Mouse (Mus musculus) heart, embryonic 14.5 days (tissue): Measurements from ENCODE around the gene Nrd1. TPM values are rescaled to one million over a fixed set of nuclear protein-coding genes. Genes with fewer than 3 reads are reported as not detected.
A peak's percentile ranks its signal among the peaks of the same experiment; 100 is the strongest.

Experiments
- ATAC-seq: fragments of 200-750 bp; cut with Nextera tagmentation; 2 replicates; pipeline ENCODE4 v1.8.0; 2017; ENCODE audit warnings: low read depth, moderate TSS enrichment; ENCODE audit not compliant: insufficient number of reproducible peaks, insufficient read depth, low FRiP score
- H3K27ac ChIP-seq, 2 experiments: fragments of 200-500 bp in 1 of 2; fragments of 300-500 bp in 1 of 2; sonication (generic) in 1 of 2; replicated peaks in 1 of 2; 2 replicates each; pipeline ENCODE4 v1.5.1; 2012 to 2014; ENCODE audit warnings: low read depth in 2 of 2, low read length in 2 of 2, control low read depth in 1 of 2, mild to moderate bottlenecking in 1 of 2, mixed read lengths in 1 of 2; ENCODE audit not compliant: control insufficient read depth in 1 of 2, insufficient read depth in 1 of 2
- H3K27me3 ChIP-seq: fragments of 300-500 bp; sonication (generic); 2 replicates; pipeline ENCODE4 v1.6.1; 2014; ENCODE audit warnings: mild to moderate bottlenecking, low read length, control low read depth; ENCODE audit not compliant: control insufficient read depth, insufficient read depth
- H3K36me3 ChIP-seq: fragments of 300-500 bp; sonication (generic); 2 replicates; pipeline ENCODE4 v1.6.1; 2014; ENCODE audit warnings: mild to moderate bottlenecking, control low read depth, low read length, mixed read lengths; ENCODE audit not compliant: control insufficient read depth, insufficient read depth
- H3K4me1 ChIP-seq, 2 experiments: fragments of 200-500 bp in 1 of 2; fragments of 300-500 bp in 1 of 2; sonication (generic) in 1 of 2; 2 replicates each; pipeline ENCODE4 v1.6.1; 2012 to 2014; ENCODE audit warnings: low read length in 2 of 2, control low read depth in 1 of 2, mixed read lengths in 1 of 2; ENCODE audit not compliant: control insufficient read depth in 2 of 2, insufficient read depth in 2 of 2
- H3K4me2 ChIP-seq: fragments of 300-500 bp; sonication (generic); 2 replicates; pipeline ENCODE4 v1.6.1; 2014; ENCODE audit warnings: mild to moderate bottlenecking, low read length
- H3K4me3 ChIP-seq, 2 experiments: fragments of 200-500 bp in 1 of 2; fragments of 300-500 bp in 1 of 2; sonication (generic) in 1 of 2; 2 replicates each; pipeline ENCODE4 v1.5.1; 2012 to 2014; ENCODE audit warnings: low read length in 2 of 2, mild to moderate bottlenecking in 2 of 2, control low read depth in 1 of 2, low read depth in 1 of 2, moderate library complexity in 1 of 2; ENCODE audit not compliant: control insufficient read depth in 1 of 2, insufficient read depth in 1 of 2
- H3K9ac ChIP-seq: fragments of 300-500 bp; sonication (generic); 2 replicates; pipeline ENCODE4 v1.6.1; 2014; ENCODE audit warnings: mild to moderate bottlenecking, low read length
- H3K9me3 ChIP-seq: fragments of 300-500 bp; sonication (generic); 2 replicates; pipeline ENCODE4 v1.6.1; 2016; ENCODE audit warnings: low read length, control low read depth; ENCODE audit not compliant: control insufficient read depth
- WGBS: fragments of 180-500 bp; shearing (Covaris S2); extraction: QIAGEN DNeasy Blood & Tissue Kit; methylation state at CpG from one replicate; pipeline ENCODE4 v1.1.7; 2014; 5-methylcytosine and 5-hydroxymethylcytosine counted together
- microRNA counts: library from miRNA; unstranded; fragments of <30 nt; microRNA quantifications from one replicate; lab custom pipeline; 2016
- microRNA-seq: library from miRNA; unstranded; fragments of <30 nt; microRNA quantifications from one replicate; pipeline ENCODE4, GENCODE M21; 2016
- polyA plus RNA-seq: library from polyadenylated mRNA; unstranded; fragments of >200 nt; fragmentation: Nextera tagmentation; extraction: Ambion mirVana; gene quantifications from 2 replicates; pipeline ENCODE4 v1.2.1, GENCODE M21; 2014

Gene Nrd1
- polyA plus RNA-seq, 1 experiment from 2014 or later = 37.5 TPM

DNA sequence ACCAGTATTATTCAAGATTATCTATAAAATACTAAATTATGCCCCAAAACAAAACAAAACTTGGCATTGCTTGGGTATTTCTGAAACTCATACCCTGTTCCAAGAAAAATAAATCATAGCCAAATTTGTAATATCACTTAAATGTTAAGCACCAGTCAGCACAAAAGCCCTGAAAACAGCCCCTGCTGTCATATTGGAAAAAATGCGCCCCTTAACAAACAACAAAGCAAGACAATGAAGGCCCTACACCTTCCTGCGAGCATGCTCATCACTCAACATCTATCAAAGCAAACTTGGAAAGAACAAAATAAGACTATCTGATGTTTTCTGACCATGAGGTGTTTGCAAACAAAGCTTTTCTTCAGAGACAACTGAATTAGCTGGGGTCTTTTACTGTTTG, 110.5 kb downstream of the Nrd1 start:
- ATAC-seq = no peak
- no peaks in the 10 kb centered on the region for H3K27me3 ChIP-seq
- no peaks in the 10 kb centered on the region for H3K36me3 ChIP-seq
- no peak overlapping the region for H3K9ac ChIP-seq
- no peak overlapping the region for H3K4me3 ChIP-seq
- H3K9me3 ChIP-seq = no peaks in the 10 kb centered on the region
- H3K4me1 ChIP-seq = peaks cover 7 to 25% of the 10 kb centered on the region in 2 experiments
- H3K27ac ChIP-seq = no peak overlapping the region
- WGBS = 83% methylated on average over 2 of the region's 2 CpGs
- H3K4me2 ChIP-seq = no peak overlapping the region

MicroRNAs encoded within 50 kb of the gene (microRNA counts, 519-probe panel; counts per million panel counts)
- microRNA mmu-miR-761 (lab: Ali Mortazavi, UCI) = 322 counts per million, percentile 70 among the panel's probes with 10 or more counts

Small RNAs within 50 kb of the gene (microRNA-seq; reads per million reads assigned to microRNA genes)
- not detected for gene Mir761

Other genes starting within 250 kb of the Nrd1 start
- 4.0 and 4.1 TPM in 2 replicates for gene Zfyve9, start 219.9 kb upstream of the Nrd1 start, polyA plus RNA-seq
- gene Btf3l4, start 167.0 kb upstream of the Nrd1 start, polyA plus RNA-seq = 186 and 198 TPM in 2 replicates
- 128 and 130 TPM in 2 replicates for gene Txndc12, start 166.1 kb upstream of the Nrd1 start, polyA plus RNA-seq
- 22.3 and 23.8 TPM in 2 replicates for gene Kti12, start 152.9 kb upstream of the Nrd1 start, polyA plus RNA-seq
- 0.73 and 1.4 TPM in 2 replicates for gene A730015C16Rik, start 152.0 kb upstream of the Nrd1 start, polyA plus RNA-seq
- 5.0 and 6.6 TPM in 2 replicates for gene Rab3b, start 121.6 kb upstream of the Nrd1 start, polyA plus RNA-seq
- gene Osbpl9, start 201.6 kb downstream of the Nrd1 start, polyA plus RNA-seq = 48.2 and 52.0 TPM in 2 replicates
- 0.12 and 0.20 TPM in 2 replicates for gene Calr4, start 233.8 kb downstream of the Nrd1 start, polyA plus RNA-seq